Mouse (Mus musculus) neural tube, embryonic 15.5 days (tissue): ENCODE results near the gene Ifrd1. TPM values are rescaled to one million over a fixed set of nuclear protein-coding genes. Genes with fewer than 3 reads are reported as not detected.

Experiments used
- ATAC-seq: fragments of 200-750 bp; cut with Nextera tagmentation; 2 replicates; pipeline ENCODE4 v1.8.0; 2017; ENCODE audit warnings: mild to moderate bottlenecking, moderate TSS enrichment, moderate library complexity; ENCODE audit not compliant: low FRiP score
- H3K27ac ChIP-seq: fragments of 300-500 bp; sonication (generic); replicated peaks from 2 replicates; pipeline ENCODE4 v1.5.1; 2015; ENCODE audit warnings: mild to moderate bottlenecking, inconsistent platforms
- H3K27me3 ChIP-seq: fragments of 300-500 bp; sonication (generic); replicated peaks from 2 replicates; pipeline ENCODE4 v1.6.1; 2015; ENCODE audit warnings: inconsistent platforms
- H3K36me3 ChIP-seq: fragments of 300-500 bp; sonication (generic); 2 replicates; pipeline ENCODE4 v1.6.1; 2015; ENCODE audit warnings: inconsistent platforms
- H3K4me1 ChIP-seq: fragments of 300-500 bp; sonication (generic); 2 replicates; pipeline ENCODE4 v1.6.1; 2015; ENCODE audit warnings: inconsistent platforms
- H3K4me2 ChIP-seq: fragments of 300-500 bp; sonication (generic); 2 replicates; pipeline ENCODE4 v1.6.1; 2015; ENCODE audit warnings: inconsistent platforms, mild to moderate bottlenecking, moderate library complexity
- H3K4me3 ChIP-seq: fragments of 300-500 bp; sonication (generic); replicated peaks from 2 replicates; pipeline ENCODE4 v1.5.1; 2015; ENCODE audit warnings: mild to moderate bottlenecking, inconsistent platforms
- H3K9ac ChIP-seq: fragments of 300-500 bp; sonication (generic); replicated peaks from 2 replicates; pipeline ENCODE4 v1.6.1; 2015; ENCODE audit warnings: mild to moderate bottlenecking, inconsistent platforms
- H3K9me3 ChIP-seq: fragments of 300-500 bp; sonication (generic); replicated peaks from 2 replicates; pipeline ENCODE4 v1.6.1; 2016; ENCODE audit warnings: inconsistent platforms
- WGBS: fragments of 180-500 bp; shearing (Covaris S2); methylation state at CpG from one replicate; pipeline ENCODE4 v1.1.7; 2015; ENCODE audit warnings: mixed read lengths; 5-methylcytosine and 5-hydroxymethylcytosine counted together
- polyA plus RNA-seq: library from polyadenylated mRNA; unstranded; fragments of >200 nt; fragmentation: Nextera tagmentation; extraction: Ambion mirVana; gene quantifications from 2 replicates; pipeline ENCODE4 v1.2.1, GENCODE M21; 2015

Ifrd1 gene
- polyA plus RNA-seq, 1 experiment from 2014 or later, result 145 TPM

GRCm38 (mm10) chr12:40214888-40215876 is 33.1 kb downstream of the Ifrd1 start:
- Histone ChIP-seq H3K9me3 (no peaks in the 10 kb centered on the region), H3K4me1 (peaks cover 8% of the 10 kb centered on the region), H3K36me3 (peaks cover 46% of the 10 kb centered on the region), H3K27me3 (no peaks in the 10 kb centered on the region), H3K27ac (no peak overlapping the region), H3K4me2 (no peak overlapping the region), H3K9ac (no peak overlapping the region), H3K4me3 (no peak overlapping the region)
- no peak for ATAC-seq
- WGBS, result 51% methylated on average over 15 of the region's 15 CpGs

DNA sequence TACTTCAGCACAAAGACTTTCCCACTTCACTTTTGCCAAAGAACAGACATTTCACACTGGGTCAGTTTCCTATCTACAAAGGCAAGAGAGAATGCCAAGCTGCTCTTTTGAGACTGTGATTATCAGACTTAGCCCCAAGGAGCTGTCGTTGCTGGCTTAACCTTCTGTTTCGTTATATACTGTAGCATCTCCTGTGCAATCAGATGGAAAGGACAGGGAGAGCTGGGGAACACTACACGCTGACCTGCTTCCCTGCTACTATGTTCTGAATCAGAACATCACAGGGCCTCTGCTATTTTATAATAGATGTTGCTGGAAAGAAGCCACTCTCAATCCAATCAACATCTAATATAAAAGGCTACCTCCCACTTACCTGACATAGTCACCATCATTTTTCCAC is 39.3 kb downstream of the Ifrd1 start:
- no peak for ATAC-seq
- no peak overlapping the region for H3K9ac ChIP-seq
- 91% methylated on average over 3 of the region's 3 CpGs for WGBS
- no peaks in the 10 kb centered on the region for H3K9me3 ChIP-seq
- H3K27ac ChIP-seq, result no peak overlapping the region
- no peak overlapping the region for H3K4me2 ChIP-seq
- no peaks in the 10 kb centered on the region for H3K4me1 ChIP-seq
- no peak overlapping the region for H3K4me3 ChIP-seq
- no peaks in the 10 kb centered on the region for H3K27me3 ChIP-seq
- H3K36me3 ChIP-seq, result peaks cover 64% of the 10 kb centered on the region

DNA sequence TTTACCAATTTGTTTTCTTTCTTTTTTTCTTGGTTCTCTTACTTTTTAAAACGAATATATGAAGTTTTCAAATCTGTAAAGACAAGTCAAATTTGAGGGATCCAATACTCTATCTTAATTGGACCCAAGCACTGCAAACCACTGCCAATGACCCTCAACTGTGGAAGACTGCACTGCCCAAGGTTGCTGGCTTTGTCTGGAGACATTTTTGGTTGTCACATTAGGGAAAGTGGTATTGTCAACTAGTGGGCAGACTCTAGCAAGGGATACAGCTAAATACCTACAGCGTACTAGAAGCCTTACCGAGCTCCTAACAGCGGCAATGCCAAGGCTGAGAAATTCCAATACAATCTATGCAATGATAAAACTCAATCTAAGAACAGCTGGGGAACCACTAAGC is 40.4 kb downstream of the Ifrd1 start:
- H3K36me3 ChIP-seq, result peaks cover 59% of the 10 kb centered on the region
- H3K4me2 ChIP-seq, result no peak overlapping the region
- no peak for ATAC-seq
- H3K4me1 ChIP-seq, result no peaks in the 10 kb centered on the region
- H3K27ac ChIP-seq, result no peak overlapping the region
- no peaks in the 10 kb centered on the region for H3K9me3 ChIP-seq
- H3K27me3 ChIP-seq, result no peaks in the 10 kb centered on the region
- no peak overlapping the region for H3K9ac ChIP-seq
- WGBS, result 94% methylated on average over 4 of the region's 4 CpGs
- no peak overlapping the region for H3K4me3 ChIP-seq

- Histone ChIP-seq H3K4me2 (no peak overlapping the region), H3K27me3 (no peaks in the 10 kb centered on the region), H3K27ac (no peak overlapping the region), H3K9me3 (no peaks in the 10 kb centered on the region), H3K9ac (no peak overlapping the region), H3K4me1 (peaks cover 6% of the 10 kb centered on the region; the same call in 1 of the 2 replicates), H3K36me3 (peaks cover 46% of the 10 kb centered on the region), H3K4me3 (no peak overlapping the region)
- 91% methylated on average over 7 of the region's 7 CpGs for WGBS
- ATAC-seq, result no peak
Measured at GRCm38 (mm10) chr12:40202161-40203035, 45.9 kb downstream of the Ifrd1 start.

GRCm38 (mm10) chr12:40200484-40201235 is 47.6 kb downstream of the Ifrd1 start:
- WGBS, result 93% methylated on average over 6 of the region's 6 CpGs
- Histone ChIP-seq H3K36me3 (peaks cover 30% of the 10 kb centered on the region), H3K27ac (no peak overlapping the region), H3K9me3 (no peaks in the 10 kb centered on the region), H3K4me1 (peaks cover 6% of the 10 kb centered on the region; the same call in 1 of the 2 replicates), H3K4me3 (no peak overlapping the region), H3K9ac (no peak overlapping the region), H3K4me2 (no peak overlapping the region), H3K27me3 (no peaks in the 10 kb centered on the region)
- ATAC-seq, result no peak

- Histone ChIP-seq H3K27ac (no peak overlapping the region), H3K4me2 (no peak overlapping the region), H3K9ac (no peak overlapping the region), H3K36me3 (peaks cover 26% of the 10 kb centered on the region), H3K4me3 (no peak overlapping the region), H3K27me3 (no peaks in the 10 kb centered on the region), H3K9me3 (no peaks in the 10 kb centered on the region), H3K4me1 (peaks cover 6% of the 10 kb centered on the region; the same call in 1 of the 2 replicates)
- ATAC-seq, result peak; percentile 61; the same call in 1 of the 2 replicates
- 46% methylated on average over 7 of the region's 7 CpGs for WGBS
Measured at GRCm38 (mm10) chr12:40199795-40200402, 48.4 kb downstream of the Ifrd1 start.

DNA sequence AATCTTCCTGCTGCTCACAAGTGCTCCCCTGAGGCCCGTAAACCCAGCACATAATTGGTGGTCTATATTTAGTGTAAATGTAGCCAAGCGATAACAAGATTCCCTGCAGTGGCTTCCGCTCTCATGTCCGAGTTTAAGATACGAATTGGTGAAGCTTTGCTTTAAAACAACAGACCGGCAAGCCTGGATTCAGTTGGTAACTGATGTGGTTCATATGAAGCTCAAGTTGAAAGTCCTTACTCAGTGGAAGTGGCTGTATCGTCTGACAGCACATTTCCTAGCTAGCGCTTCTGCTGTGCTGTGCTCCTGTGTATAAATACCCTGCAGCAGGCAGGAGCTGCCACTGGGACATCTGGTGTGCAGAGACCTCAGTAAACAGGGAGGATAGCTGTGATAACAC is 49.0 kb downstream of the Ifrd1 start, which contains the start of gene Lsmem1:
Gene Lsmem1 (minus strand): TSS at position 189 of the 400 bp plus-strand sequence.
- no peak within 1 kb of the TSS for H3K9ac ChIP-seq
- H3K4me2 ChIP-seq, result no peak within 1 kb of the TSS
- H3K4me3 ChIP-seq, result no peak within 1 kb of the TSS
- H3K27ac ChIP-seq, result no peak within 1 kb of the TSS
- 62% methylated on average over 8 of the region's 8 CpGs for WGBS
- H3K36me3 ChIP-seq, result peaks cover 20% of the 10 kb centered on the region
- no peaks in the 10 kb centered on the region for H3K9me3 ChIP-seq
- no peaks in the 10 kb centered on the region for H3K27me3 ChIP-seq
- H3K4me1 ChIP-seq, result peaks cover 6% of the 10 kb centered on the region; the same call in 1 of the 2 replicates
- ATAC-seq, result peak; percentile 59; the same call in 1 of the 2 replicates

DNA sequence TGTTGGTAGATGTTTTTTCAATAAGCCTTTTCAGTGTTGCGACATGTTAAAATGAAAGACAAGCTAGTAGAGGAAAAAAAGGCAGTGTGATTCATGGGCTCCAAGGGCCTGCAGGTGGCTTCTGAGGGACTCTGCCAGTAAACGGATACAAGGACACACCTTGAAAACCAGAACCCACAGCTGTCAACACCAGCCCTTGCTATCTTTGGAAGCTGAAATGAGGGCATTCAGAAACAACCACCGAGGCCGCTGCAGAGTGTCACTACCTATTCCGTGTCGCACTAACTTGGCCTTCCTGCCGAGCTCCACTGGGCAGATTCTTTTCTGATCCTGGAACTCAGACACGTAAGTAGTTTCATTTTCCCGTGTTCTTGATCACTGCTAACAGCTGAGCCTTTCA is 49.9 kb downstream of the Ifrd1 start:
- WGBS, result 91% methylated on average over 9 of the region's 9 CpGs

GRCm38 (mm10) chr12:40198019-40198418 is 50.3 kb downstream of the Ifrd1 start:
- WGBS, result 94% methylated on average over 5 of the region's 5 CpGs
- Histone ChIP-seq H3K9me3 (no peaks in the 10 kb centered on the region), H3K27me3 (no peaks in the 10 kb centered on the region), H3K4me2 (no peak overlapping the region), H3K4me1 (peaks cover 6% of the 10 kb centered on the region; the same call in 1 of the 2 replicates), H3K36me3 (peaks cover 11% of the 10 kb centered on the region), H3K9ac (no peak overlapping the region), H3K27ac (no peak overlapping the region), H3K4me3 (no peak overlapping the region)
- no peak for ATAC-seq

More for the DNA sequence above, 49.9 kb downstream of the Ifrd1 start:
- Histone ChIP-seq H3K36me3 (peaks cover 12% of the 10 kb centered on the region), H3K4me3 (no peak overlapping the region), H3K27ac (no peak overlapping the region), H3K27me3 (no peaks in the 10 kb centered on the region), H3K9me3 (no peaks in the 10 kb centered on the region), H3K9ac (no peak overlapping the region), H3K4me1 (peaks cover 6% of the 10 kb centered on the region; the same call in 1 of the 2 replicates), H3K4me2 (no peak overlapping the region)
- ATAC-seq, result no peak

- no peak for ATAC-seq
- H3K4me3 ChIP-seq, result no peak overlapping the region
- peaks cover 6% of the 10 kb centered on the region; the same call in 1 of the 2 replicates for H3K4me1 ChIP-seq
- H3K4me2 ChIP-seq, result no peak overlapping the region
- H3K36me3 ChIP-seq, result peaks cover 10% of the 10 kb centered on the region
- no peaks in the 10 kb centered on the region for H3K27me3 ChIP-seq
- H3K27ac ChIP-seq, result no peak overlapping the region
- no peaks in the 10 kb centered on the region for H3K9me3 ChIP-seq
- no peak overlapping the region for H3K9ac ChIP-seq
Measured at GRCm38 (mm10) chr12:40197511-40197910, 50.8 kb downstream of the Ifrd1 start.
